Mouse (Mus musculus): ENCODE data around the gene H2-T3.

DNA sequence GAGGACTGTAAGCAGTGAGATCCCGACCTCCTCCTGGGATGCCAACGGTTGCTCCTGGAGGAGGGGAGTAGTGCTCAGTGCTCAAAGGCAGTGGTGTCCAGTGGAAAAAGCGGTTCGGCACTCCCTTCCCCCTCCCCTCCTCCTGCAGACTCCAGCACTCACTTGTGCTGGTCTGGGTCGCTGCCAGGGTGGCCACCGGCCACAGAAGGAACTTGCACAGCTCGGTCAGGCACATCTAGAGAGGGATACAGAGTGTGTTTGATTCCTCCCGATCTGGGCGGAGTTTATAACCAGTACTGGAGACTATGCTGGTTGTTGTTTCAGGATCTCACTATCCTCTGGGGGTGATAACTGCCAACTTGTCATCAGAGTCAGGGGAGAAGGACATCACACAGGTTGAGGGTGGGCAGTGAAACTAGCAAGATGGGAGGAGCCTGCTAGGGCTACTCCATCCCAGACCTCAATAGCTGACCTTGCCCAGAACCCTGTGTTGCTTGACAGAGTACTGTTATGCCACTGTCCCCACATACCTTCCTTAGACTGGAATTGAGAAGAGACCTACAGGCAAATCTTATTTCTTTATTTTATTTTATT is 35.2 kb upstream of the H2-T3 start:
- TF ChIP-seq EP300 (IDR thresholded peaks at IDR 0.05; ENCODE audit: low read depth) (no peak), CTCF (IDR thresholded peaks at IDR 0.05; ENCODE audit: low read depth) (no peak)
